Mouse (Mus musculus) cortical plate, adult 2 months (tissue): ENCODE measurements around the gene Fscb. TPM values are rescaled to one million over a fixed set of nuclear protein-coding genes. Genes with fewer than 3 reads are reported as not detected.

Experiments
- H3K27ac ChIP-seq: fragments of 200-500 bp; 2 replicates; pipeline ENCODE4 v1.5.1; 2012; ENCODE audit warnings: low read length, control low read depth, inconsistent platforms; ENCODE audit not compliant: insufficient read depth
- H3K4me1 ChIP-seq: fragments of 200-500 bp; 2 replicates; pipeline ENCODE4 v1.6.1; 2011; ENCODE audit warnings: low read length; ENCODE audit not compliant: control insufficient read depth, insufficient read depth
- H3K4me3 ChIP-seq: fragments of 200-500 bp; 2 replicates; pipeline ENCODE4 v1.5.1; 2011; ENCODE audit warnings: mild to moderate bottlenecking, low read length, control low read depth; ENCODE audit not compliant: insufficient read depth
- CTCF ChIP-seq: fragments of 200-500 bp; IDR thresholded peaks from 2 replicates; pipeline ENCODE4 v1.5.1; 2011; ENCODE audit warnings: mild to moderate bottlenecking, control low read depth, low read length; ENCODE audit not compliant: insufficient read depth; ENCODE audit errors: extremely low read depth
- POLR2A ChIP-seq: fragments of 200-500 bp; IDR thresholded peaks from 2 replicates; pipeline ENCODE4 v1.6.1; 2011; ENCODE audit warnings: mild to moderate bottlenecking, low read length, control low read depth; ENCODE audit not compliant: insufficient read depth; ENCODE audit errors: extremely low read depth
- polyA plus RNA-seq: library from polyadenylated mRNA; depleted of rRNA; stranded (reverse); fragments of >200 nt; gene quantifications from 2 replicates; pipeline ENCODE4 v1.2.3, GENCODE M21; 2012; rRNA removed

The Fscb gene
- not detected in 2 replicates for polyA plus RNA-seq

DNA sequence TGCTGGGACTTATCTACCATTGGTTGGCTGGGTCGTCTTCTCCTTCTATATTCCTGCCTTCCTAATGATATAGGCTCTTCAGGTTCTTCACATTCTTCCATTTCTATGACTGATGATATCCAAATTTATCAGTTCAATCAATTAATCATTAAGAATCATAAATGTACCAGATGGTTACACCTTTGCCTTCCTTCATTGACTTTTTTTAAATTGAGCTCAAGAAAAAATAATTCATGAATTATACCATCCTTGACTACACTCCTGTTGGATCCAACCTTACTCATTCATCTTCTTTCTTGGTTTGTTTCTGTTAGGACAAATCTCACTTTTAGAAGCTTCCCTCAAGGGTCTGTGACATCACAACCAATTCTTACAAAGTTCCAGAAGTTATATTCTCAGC lies at the start of gene Fscb:
Gene Fscb (minus strand): TSS at position 101 of the 400 bp plus-strand sequence.
- Histone ChIP-seq H3K4me1 (no peaks in the 10 kb centered on the region), H3K27ac (no peak within 1 kb of the TSS), H3K4me3 (no peak within 1 kb of the TSS)
- TF ChIP-seq CTCF (no peak), POLR2A (no peak)

DNA sequence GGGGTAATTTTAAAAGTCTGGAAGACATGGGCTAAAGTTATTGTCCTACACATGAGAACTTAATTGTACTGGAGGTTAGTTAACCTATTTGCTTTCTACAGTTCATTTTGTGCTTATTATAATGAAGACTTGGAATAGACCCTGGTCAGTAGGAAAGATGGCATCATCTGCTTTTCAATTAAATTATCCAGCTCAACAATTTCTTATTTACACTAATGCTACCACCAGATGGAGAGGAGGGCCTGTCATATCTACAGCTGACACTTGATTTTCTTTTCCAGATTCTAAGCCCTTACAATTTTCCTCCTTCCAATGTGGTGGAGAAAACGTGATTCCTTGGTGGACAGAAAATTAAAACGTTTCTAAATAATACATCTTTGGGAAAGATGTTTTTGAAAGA lies 42.3 kb upstream of the Fscb start:
- no peaks in the 10 kb centered on the region for H3K4me1 ChIP-seq
- H3K4me3 ChIP-seq, result no peak overlapping the region
- H3K27ac ChIP-seq, result no peak overlapping the region
- TF ChIP-seq POLR2A (no peak), CTCF (no peak)

DNA sequence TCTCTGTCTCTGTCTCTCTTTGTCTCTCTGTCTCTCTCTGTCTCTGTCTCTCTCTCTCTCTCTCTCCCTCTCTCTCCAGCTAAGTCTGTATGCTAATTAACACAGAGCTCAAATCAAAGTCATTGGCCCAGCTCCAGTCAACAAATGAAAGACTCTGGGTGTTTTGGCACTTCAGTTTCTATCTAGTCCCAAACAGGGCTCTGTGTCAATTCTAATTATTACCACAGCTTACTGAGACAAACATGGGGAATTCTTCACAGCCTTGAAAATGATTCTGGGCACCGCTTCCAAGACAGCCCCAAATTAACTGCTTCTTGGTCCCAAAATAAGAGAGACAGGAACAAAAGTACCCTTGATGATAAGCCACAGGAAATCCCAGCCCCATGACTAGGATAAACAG lies 38.9 kb upstream of the Fscb start:
- TF ChIP-seq POLR2A (no peak), CTCF (no peak)
- Histone ChIP-seq H3K4me1 (no peaks in the 10 kb centered on the region), H3K4me3 (no peak overlapping the region), H3K27ac (no peak overlapping the region)

DNA sequence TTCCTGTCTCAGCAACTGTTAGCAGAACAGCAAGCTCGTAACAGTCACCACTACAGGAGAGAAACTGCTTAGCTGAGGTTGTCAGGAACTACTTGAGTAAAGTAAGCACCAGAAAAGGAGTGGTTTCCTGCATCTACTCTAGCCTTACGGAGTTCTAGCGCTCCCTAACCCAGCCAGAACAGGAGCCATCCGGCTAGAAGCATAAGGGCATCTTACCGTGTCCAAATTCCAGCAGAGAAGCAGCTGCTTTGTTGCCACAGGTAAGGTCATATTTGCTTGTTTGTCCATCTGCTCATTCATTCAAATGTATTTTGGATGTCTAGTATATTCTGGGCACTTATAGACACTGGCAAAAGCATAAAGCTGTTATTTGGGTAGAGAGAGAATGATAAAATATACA lies 23.2 kb upstream of the Fscb start:
- TF ChIP-seq POLR2A, result no peak
- no peak for TF ChIP-seq CTCF
- Histone ChIP-seq H3K4me1 (no peaks in the 10 kb centered on the region), H3K27ac (no peak overlapping the region), H3K4me3 (no peak overlapping the region)

DNA sequence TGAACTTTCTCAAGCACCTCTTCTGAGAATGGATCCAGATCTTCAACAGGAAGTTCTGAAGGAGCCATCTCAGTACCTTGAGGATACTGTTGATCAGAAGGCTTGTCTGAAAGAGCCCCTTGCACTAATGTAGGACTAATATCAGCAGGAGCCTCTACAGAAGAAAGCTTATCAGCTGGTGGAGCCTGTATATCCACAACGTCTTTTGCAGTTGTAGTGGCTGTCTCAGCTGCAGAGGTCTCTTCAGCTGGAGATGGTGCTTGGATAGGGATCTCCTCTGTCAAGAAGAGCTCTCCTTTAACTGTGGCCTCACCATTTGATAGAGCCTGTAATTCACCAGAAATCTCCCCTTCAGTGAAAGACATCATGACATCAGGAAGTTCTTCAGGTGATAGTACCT lies 875 bp downstream of the Fscb start:
- Histone ChIP-seq H3K27ac (no peak overlapping the region), H3K4me1 (no peaks in the 10 kb centered on the region)
- no peak for TF ChIP-seq CTCF
- no peak for TF ChIP-seq POLR2A

DNA sequence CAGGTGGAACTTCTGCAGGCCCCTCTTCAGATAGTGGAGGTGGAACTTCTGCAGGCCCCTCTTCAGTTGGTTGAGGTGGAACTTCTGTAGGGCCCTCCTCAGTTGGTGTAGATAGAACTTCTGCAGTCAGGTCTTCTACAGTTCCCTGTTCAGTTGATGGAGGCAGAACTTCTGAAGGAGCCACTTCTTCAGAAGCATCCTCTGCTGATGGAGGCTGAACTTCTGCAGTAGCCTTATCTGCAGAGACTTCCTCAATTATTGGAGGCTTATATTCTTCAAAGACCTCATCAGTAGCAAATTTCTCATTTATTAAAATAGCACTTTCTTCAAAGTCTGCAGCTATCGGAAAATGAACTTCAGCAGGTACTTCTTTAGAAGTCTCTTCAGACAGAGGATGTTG lies 1.4 kb downstream of the Fscb start:
- TF ChIP-seq CTCF (no peak), POLR2A (no peak)
- Histone ChIP-seq H3K4me3 (no peak overlapping the region), H3K27ac (no peak overlapping the region), H3K4me1 (no peaks in the 10 kb centered on the region)

More for the DNA sequence above, 875 bp downstream of the Fscb start:
- H3K4me3 ChIP-seq, result no peak overlapping the region

DNA sequence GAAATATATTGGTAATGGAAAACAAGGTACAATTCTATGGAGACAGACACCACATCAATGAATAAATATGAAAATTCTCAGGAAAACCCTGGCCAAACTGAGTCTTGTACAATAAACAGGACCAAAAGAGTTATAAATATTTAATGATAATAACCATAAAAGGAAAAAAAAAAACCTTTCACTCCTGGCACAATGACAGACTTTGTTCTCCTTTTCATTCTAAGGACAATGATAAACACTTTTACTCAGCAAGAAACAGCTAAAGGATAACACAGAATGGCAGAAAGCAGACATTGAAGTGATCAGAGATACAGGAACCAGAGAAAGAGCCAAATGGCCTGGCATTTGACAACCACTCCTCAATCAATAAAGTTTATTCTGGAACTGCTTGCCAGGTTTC lies 19.3 kb downstream of the Fscb start:
- Histone ChIP-seq H3K4me3 (no peak overlapping the region), H3K27ac (no peak overlapping the region), H3K4me1 (no peaks in the 10 kb centered on the region)
- TF ChIP-seq POLR2A (no peak), CTCF (no peak)

DNA sequence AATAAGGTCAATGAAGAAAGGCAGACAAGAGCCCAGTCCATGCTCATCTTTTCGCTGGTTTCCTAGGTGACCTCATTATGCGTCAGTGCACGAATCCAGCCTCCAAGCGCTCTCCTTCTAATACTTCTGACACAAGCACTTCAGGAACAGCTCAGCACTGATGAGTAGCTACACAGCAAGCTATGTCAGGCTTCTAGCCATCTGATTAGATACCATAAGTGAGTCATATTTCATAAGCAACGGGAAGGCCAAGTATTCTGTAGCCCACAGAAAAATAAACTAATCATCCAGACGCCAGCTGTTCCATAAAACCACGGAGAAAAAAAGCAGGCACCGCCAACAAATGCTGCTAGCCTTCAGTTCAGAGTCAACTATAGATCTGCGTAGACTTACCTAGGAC lies 24.6 kb downstream of the Fscb start:
- Histone ChIP-seq H3K4me1 (no peaks in the 10 kb centered on the region), H3K4me3 (no peak overlapping the region), H3K27ac (no peak overlapping the region)
- TF ChIP-seq CTCF (no peak), POLR2A (no peak)

DNA sequence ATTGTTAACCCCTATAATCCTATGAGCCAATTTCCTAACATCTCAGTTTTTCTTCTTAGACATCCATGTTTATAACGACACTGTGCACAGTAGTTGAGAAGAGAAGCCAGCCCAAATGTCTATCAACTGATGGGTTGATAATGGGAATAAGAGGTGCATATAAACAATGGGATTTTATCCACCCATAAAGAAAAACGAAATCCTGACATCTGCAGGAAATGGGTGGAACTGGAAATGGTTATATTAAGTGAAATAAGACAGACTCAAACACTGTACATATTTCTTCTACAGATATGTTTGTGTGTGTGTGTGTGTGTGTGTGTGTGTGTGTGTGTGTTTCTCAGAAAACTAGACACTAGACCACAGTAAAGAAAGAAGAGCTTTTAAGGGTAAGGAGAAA lies 37.8 kb downstream of the Fscb start:
- H3K4me3 ChIP-seq, result no peak overlapping the region
- H3K27ac ChIP-seq, result no peak overlapping the region
- no peak for TF ChIP-seq CTCF
- TF ChIP-seq POLR2A, result no peak
- no peaks in the 10 kb centered on the region for H3K4me1 ChIP-seq
